Mouse (Mus musculus) lung, embryonic 16.5 days (tissue): ENCODE measurements around the gene Grid1. TPM values are rescaled to one million over a fixed set of nuclear protein-coding genes. Genes with fewer than 3 reads are reported as not detected.

Source experiments
- ATAC-seq: fragments of 200-750 bp; cut with Nextera tagmentation; 2 replicates; pipeline ENCODE4 v1.8.0; 2017; ENCODE audit warnings: low read depth, mild to moderate bottlenecking, moderate library complexity
- H3K27ac ChIP-seq: fragments of 300-500 bp; sonication (generic); 2 replicates; pipeline ENCODE4 v1.5.1; 2014; ENCODE audit warnings: mild to moderate bottlenecking, control low read depth, low read length
- H3K27me3 ChIP-seq: fragments of 300-500 bp; sonication (generic); 2 replicates; pipeline ENCODE4 v1.6.1; 2014; ENCODE audit warnings: low read depth, low read length, mixed read lengths; ENCODE audit not compliant: control insufficient read depth, insufficient read depth
- H3K36me3 ChIP-seq: fragments of 300-500 bp; sonication (generic); 2 replicates; pipeline ENCODE4 v1.6.1; 2014; ENCODE audit warnings: low read length; ENCODE audit not compliant: control insufficient read depth, insufficient read depth
- H3K4me1 ChIP-seq: fragments of 300-500 bp; sonication (generic); replicated peaks from 2 replicates; pipeline ENCODE4 v1.6.1; 2014; ENCODE audit warnings: low read length, mixed read lengths; ENCODE audit not compliant: control insufficient read depth, insufficient read depth
- H3K4me2 ChIP-seq: fragments of 300-500 bp; sonication (generic); 2 replicates; pipeline ENCODE4 v1.6.1; 2014; ENCODE audit warnings: low read depth, low read length, control low read depth
- H3K4me3 ChIP-seq: fragments of 300-500 bp; sonication (generic); 2 replicates; pipeline ENCODE4 v1.5.1; 2014; ENCODE audit warnings: mild to moderate bottlenecking, low read length, control low read depth
- H3K9ac ChIP-seq: fragments of 300-500 bp; sonication (generic); 2 replicates; pipeline ENCODE4 v1.6.1; 2014; ENCODE audit warnings: low read length, control low read depth
- H3K9me3 ChIP-seq: fragments of 300-500 bp; sonication (generic); 2 replicates; pipeline ENCODE4 v1.6.1; 2016; ENCODE audit warnings: low read length; ENCODE audit not compliant: control insufficient read depth
- WGBS: fragments of 180-500 bp; shearing (Covaris S2); extraction: QIAGEN DNeasy Blood & Tissue Kit; methylation state at CpG from one replicate; pipeline ENCODE4 v1.1.7; 2014; 5-methylcytosine and 5-hydroxymethylcytosine counted together
- polyA plus RNA-seq: library from polyadenylated mRNA; unstranded; fragments of >200 nt; fragmentation: Nextera tagmentation; extraction: Ambion mirVana; gene quantifications from 2 replicates; pipeline ENCODE4 v1.2.1, GENCODE M21; 2015

Gene Grid1
- polyA plus RNA-seq, 1 experiment from 2014 or later: 0.51 TPM

- no peaks in the 10 kb centered on the region for H3K4me1 ChIP-seq
- H3K36me3 ChIP-seq: no peaks in the 10 kb centered on the region
- H3K9ac ChIP-seq: no peak overlapping the region
- H3K27me3 ChIP-seq: peaks cover 6% of the 10 kb centered on the region; the same call in 1 of the 2 replicates
- ATAC-seq: no peak
- no peak overlapping the region for H3K4me2 ChIP-seq
- no peak overlapping the region for H3K27ac ChIP-seq
- no peaks in the 10 kb centered on the region for H3K9me3 ChIP-seq
- 8% methylated on average over 6 of the region's 6 CpGs for WGBS
- no peak overlapping the region for H3K4me3 ChIP-seq
Measured at GRCm38 (mm10) chr14:34891769-34892532, 72.0 kb downstream of the Grid1 start.

- Histone ChIP-seq H3K4me3 (peak overlapping the region; percentile 20), H3K9me3 (no peaks in the 10 kb centered on the region), H3K27me3 (peaks cover 8% of the 10 kb centered on the region; the same call in 1 of the 2 replicates), H3K9ac (0 out of 2 replicates have a peak overlapping the region, but pooled peaks have one; percentile 5), H3K36me3 (no peaks in the 10 kb centered on the region), H3K27ac (no peak overlapping the region), H3K4me1 (no peaks in the 10 kb centered on the region), H3K4me2 (peak overlapping the region; percentile 40)
- ATAC-seq: no peak
- WGBS: 6% methylated on average over 33 of the region's 33 CpGs
Measured at GRCm38 (mm10) chr14:34896253-34896982, 76.5 kb downstream of the Grid1 start.

- 56% methylated on average over 4 of the region's 4 CpGs for WGBS
- Histone ChIP-seq H3K27me3 (no peaks in the 10 kb centered on the region), H3K9me3 (no peaks in the 10 kb centered on the region), H3K4me1 (no peaks in the 10 kb centered on the region), H3K9ac (no peak overlapping the region), H3K36me3 (no peaks in the 10 kb centered on the region), H3K4me2 (no peak overlapping the region), H3K4me3 (no peak overlapping the region), H3K27ac (no peak overlapping the region)
- ATAC-seq: no peak
Measured at GRCm38 (mm10) chr14:34903854-34904253, 83.9 kb downstream of the Grid1 start.

- Histone ChIP-seq H3K4me2 (no peak overlapping the region), H3K4me3 (no peak overlapping the region), H3K27ac (no peak overlapping the region), H3K27me3 (no peaks in the 10 kb centered on the region), H3K4me1 (no peaks in the 10 kb centered on the region), H3K36me3 (no peaks in the 10 kb centered on the region), H3K9me3 (no peaks in the 10 kb centered on the region), H3K9ac (no peak overlapping the region)
- 41% methylated on average over 2 of the region's 2 CpGs for WGBS
- no peak for ATAC-seq
Measured at GRCm38 (mm10) chr14:34905697-34906096, 85.8 kb downstream of the Grid1 start.

- H3K9ac ChIP-seq: no peak overlapping the region
- no peaks in the 10 kb centered on the region for H3K4me1 ChIP-seq
- no peaks in the 10 kb centered on the region for H3K9me3 ChIP-seq
- no peaks in the 10 kb centered on the region for H3K27me3 ChIP-seq
- no peak for ATAC-seq
- H3K27ac ChIP-seq: no peak overlapping the region
- H3K36me3 ChIP-seq: no peaks in the 10 kb centered on the region
- no peak overlapping the region for H3K4me2 ChIP-seq
- 74% methylated on average over 2 of the region's 2 CpGs for WGBS
- no peak overlapping the region for H3K4me3 ChIP-seq
Measured at GRCm38 (mm10) chr14:34908366-34908765, 88.5 kb downstream of the Grid1 start.

GRCm38 (mm10) chr14:34908804-34909203 lies 88.9 kb downstream of the Grid1 start:
- Histone ChIP-seq H3K9me3 (no peaks in the 10 kb centered on the region), H3K27ac (no peak overlapping the region), H3K36me3 (no peaks in the 10 kb centered on the region), H3K4me2 (no peak overlapping the region), H3K9ac (no peak overlapping the region), H3K27me3 (no peaks in the 10 kb centered on the region), H3K4me3 (no peak overlapping the region), H3K4me1 (no peaks in the 10 kb centered on the region)
- no peak for ATAC-seq
- 41% methylated on average over 4 of the region's 4 CpGs for WGBS

GRCm38 (mm10) chr14:34916315-34916714 lies 96.4 kb downstream of the Grid1 start:
- no peaks in the 10 kb centered on the region for H3K9me3 ChIP-seq
- H3K36me3 ChIP-seq: no peaks in the 10 kb centered on the region
- 65% methylated on average over 6 of the region's 6 CpGs for WGBS
- H3K4me2 ChIP-seq: no peak overlapping the region
- no peak overlapping the region for H3K9ac ChIP-seq
- no peak overlapping the region for H3K27ac ChIP-seq
- H3K4me1 ChIP-seq: no peaks in the 10 kb centered on the region
- no peaks in the 10 kb centered on the region for H3K27me3 ChIP-seq
- ATAC-seq: no peak
- no peak overlapping the region for H3K4me3 ChIP-seq

GRCm38 (mm10) chr14:34917111-34917510 lies 97.2 kb downstream of the Grid1 start:
- 29% methylated on average over 1 of the region's 1 CpGs for WGBS
- Histone ChIP-seq H3K27me3 (no peaks in the 10 kb centered on the region), H3K4me1 (no peaks in the 10 kb centered on the region), H3K36me3 (no peaks in the 10 kb centered on the region), H3K4me2 (no peak overlapping the region), H3K9me3 (no peaks in the 10 kb centered on the region), H3K9ac (no peak overlapping the region), H3K4me3 (no peak overlapping the region), H3K27ac (no peak overlapping the region)
- no peak for ATAC-seq

- no peak overlapping the region for H3K4me2 ChIP-seq
- no peak overlapping the region for H3K27ac ChIP-seq
- H3K4me3 ChIP-seq: no peak overlapping the region
- no peak overlapping the region for H3K9ac ChIP-seq
- H3K4me1 ChIP-seq: no peaks in the 10 kb centered on the region
- no peaks in the 10 kb centered on the region for H3K9me3 ChIP-seq
- no peak for ATAC-seq
- H3K36me3 ChIP-seq: no peaks in the 10 kb centered on the region
- H3K27me3 ChIP-seq: no peaks in the 10 kb centered on the region
- 73% methylated on average over 6 of the region's 6 CpGs for WGBS
Measured at GRCm38 (mm10) chr14:34919221-34919620, 99.3 kb downstream of the Grid1 start.
